Mouse (Mus musculus): ENCODE data around the gene Bpifa2.

DNA sequence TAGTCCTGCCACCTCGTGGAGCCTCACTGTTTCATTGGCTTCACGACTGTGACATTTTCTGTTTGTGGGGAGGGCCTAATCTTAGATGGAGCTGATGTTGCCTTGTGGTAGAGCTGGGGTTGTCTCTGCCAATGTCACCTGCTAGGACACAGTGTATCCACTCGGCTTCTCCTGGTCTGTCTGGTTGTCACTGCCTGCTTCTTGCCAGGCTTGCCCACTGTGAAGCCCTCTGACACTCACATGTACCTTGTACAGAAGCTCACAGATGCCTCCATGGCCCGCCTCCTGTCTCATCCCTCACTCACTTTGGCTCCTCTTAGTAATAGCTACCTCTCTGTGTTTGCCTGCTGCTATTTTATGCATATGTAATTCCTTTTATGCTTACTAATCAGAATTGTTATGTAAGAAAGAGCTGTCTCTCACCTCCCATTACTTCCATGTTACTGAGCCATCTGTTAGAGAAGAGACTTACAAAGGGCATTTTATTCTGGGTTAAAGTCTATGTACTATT, 45.2 kb upstream of the Bpifa2 start:
- TF ChIP-seq CTCF (IDR thresholded peaks at IDR 0.05; ENCODE audit: extremely low read depth, insufficient read depth, low read length) (no peak), POLR2A (IDR thresholded peaks at IDR 0.05; ENCODE audit: extremely low read depth, insufficient read depth, low read length) (no peak)
